Mouse (Mus musculus) erythroblast, adult 5-6 weeks (primary cell): Measurements from ENCODE around the gene Opn3. TPM values are rescaled to one million over a fixed set of nuclear protein-coding genes. Genes with fewer than 3 reads are reported as not detected.

Experiments used
- ATAC-seq: replicated peaks from 2 replicates; pipeline ENCODE4 v1.8.0; 2016; ENCODE audit warnings: moderate number of reproducible peaks, mild to moderate bottlenecking, moderate TSS enrichment, inconsistent platforms; ENCODE audit not compliant: poor library complexity, low FRiP score, severe bottlenecking
- total RNA-seq, 2 experiments: library from RNA; stranded (forward) in 1 of 2; stranded (reverse) in 1 of 2; fragments of 150-400 nt in 1 of 2; fragments of 200-764, 138-1000 nt in 1 of 2; gene quantifications; 2 replicates each; pipeline versions ENCODE4 v1.2.3 to v1.2.4; 2015 to 2017; ENCODE audit warnings: low replicate concordance in 2 of 2

The Opn3 gene
- total RNA-seq (2015; ENCODE audit: low replicate concordance) (not detected in 2 replicates), total RNA-seq (2017; ENCODE audit: low replicate concordance) (1.7 TPM in 1 of 2 replicates, not detected in the other)

DNA sequence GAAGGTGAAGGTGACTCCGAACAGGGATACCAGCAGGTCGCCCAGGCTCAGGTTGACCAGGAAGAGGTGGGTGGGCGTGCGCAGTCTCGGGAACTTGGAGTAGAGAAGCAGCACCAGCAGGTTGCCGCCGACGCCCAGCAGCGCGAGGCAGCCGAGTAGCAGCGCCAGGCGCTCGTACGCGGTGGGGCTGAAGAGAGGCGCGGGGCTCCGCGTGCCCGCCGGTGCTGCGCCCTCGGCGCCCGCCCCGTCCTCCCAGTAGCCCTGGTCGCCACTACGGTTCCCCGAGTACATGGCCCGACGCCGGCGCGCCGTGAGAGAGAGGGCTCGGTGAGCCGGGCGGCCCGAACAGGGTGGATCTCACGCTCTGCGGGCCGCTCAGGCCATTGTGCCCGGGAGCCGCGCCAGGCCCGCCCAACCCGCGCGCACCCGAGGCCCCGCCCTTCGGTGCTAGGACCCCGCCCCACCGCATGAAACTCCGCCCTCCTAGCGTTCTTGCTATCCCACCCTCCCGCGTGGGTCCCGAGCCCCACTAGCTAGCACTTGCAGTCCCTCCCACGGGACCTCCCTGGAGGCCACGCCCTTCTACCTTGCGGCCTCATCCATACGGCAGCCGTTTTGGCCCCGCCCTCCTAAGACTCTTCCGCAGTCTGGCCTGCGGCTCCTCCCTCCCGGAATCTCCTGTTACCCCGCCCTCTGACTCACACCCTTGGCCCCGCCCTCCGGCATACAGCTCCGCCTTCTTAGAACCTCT is at the start of gene Opn3, which contains the start of gene Chml:
Gene Opn3 (minus strand): TSS at position 531 of the 751 bp plus-strand sequence.
Gene Chml (minus strand): TSS at position 656 of the 751 bp plus-strand sequence.
- peak; percentile 94 for ATAC-seq

DNA sequence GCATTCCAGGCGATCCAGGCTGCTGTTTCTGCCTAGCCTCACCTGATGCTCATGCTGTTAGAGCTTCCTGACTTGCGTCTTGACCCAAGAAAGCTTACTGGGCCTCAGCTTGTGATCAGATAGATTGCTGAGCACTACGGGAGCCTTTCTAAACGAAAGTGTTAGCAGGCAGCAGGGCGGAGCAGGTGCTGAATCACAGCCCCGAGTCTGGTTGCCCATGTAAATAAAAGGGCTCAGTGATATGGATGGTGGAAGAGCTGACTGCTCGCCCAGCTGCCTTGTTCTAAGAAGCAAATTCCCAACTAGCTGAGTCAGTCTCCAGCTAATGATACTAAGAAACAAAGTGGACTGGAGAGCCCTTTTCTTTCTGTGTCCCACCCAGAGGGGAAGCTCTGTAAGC is 33.2 kb upstream of the Opn3 start:
- no peak for ATAC-seq

DNA sequence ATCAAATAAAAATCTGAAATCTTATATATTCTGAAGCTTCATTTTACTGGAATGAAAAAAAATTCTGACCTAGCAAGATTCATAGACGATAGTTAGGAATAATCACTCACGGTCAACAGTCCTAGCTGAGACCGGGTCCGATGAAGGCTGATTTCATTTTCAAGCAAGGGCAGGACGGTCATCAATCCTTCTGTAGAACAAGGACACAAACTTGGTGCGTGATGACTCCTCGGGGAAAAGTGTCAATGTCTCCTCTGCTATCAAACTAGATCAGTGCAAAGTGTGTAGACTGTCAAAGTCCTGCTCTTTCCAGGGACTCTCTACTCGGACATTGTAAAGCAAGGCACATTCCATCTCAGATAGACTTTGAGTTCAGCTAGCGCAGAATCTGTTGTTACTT is 24.3 kb upstream of the Opn3 start:
- no peak for ATAC-seq

DNA sequence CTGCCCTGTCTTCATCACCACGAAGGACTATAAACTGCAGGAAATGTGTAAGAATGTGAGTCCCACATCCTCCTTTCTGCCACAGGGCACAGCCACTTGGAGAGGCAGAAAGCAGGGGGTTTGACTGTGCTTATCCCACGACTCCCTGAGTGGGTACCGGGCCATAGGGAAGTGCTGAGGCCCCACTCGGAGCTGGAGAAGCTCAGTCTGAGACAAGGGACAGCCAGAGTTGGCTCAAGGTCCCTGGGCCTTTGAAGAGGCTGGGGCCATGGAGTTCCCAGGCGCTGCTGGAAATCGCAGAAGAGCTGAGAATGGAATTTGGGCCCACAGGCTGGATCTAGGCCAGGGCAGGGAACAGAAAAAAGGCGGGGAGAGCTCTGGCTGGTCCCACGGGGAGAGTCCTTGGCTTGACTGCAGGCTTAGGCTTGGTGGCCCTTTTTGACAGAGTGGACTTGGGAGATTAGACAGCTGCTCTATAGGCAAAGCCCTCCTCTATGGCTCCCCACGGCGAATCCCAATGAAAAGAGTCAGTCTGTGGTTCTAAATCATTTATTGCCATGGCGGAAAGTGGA is 19.8 kb upstream of the Opn3 start:
- ATAC-seq = no peak

DNA sequence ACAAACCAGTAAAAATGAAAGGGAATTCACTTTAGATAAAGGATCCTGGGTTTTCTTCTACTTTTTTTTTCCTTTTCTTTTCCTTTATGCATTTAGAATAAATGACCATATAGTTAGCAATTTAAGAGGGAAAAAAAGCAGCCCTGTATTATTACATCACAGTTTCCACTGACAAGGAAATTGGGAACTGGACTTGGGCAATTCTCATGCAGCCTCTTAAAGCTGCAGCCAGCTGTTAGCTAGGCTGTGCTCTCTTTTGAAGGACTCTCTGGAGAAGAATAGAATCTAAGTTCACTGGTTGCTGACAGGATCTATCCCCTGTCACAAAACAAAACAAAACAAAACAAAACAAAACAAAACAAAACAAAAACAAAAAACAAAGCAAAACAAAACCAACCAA is 15.4 kb upstream of the Opn3 start:
- no peak for ATAC-seq

DNA sequence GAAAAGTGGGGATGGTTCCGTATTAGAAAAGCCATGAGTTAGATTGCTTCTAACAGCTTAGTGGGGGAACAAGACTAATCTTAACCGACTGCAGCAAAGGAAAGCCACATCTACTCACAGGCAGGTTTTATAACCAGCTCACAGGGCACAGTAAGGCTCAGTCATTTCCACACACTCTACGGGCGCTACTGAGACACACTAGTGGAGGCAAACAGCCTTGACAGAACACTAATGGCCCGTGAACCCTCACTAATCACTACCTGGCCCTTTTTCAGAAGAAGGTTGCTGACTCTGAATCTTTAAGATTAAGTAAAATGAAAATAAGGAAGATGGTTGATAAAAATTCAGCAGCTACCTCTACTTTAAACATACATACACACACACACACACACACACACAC is 15.0 kb upstream of the Opn3 start:
- no peak for ATAC-seq

DNA sequence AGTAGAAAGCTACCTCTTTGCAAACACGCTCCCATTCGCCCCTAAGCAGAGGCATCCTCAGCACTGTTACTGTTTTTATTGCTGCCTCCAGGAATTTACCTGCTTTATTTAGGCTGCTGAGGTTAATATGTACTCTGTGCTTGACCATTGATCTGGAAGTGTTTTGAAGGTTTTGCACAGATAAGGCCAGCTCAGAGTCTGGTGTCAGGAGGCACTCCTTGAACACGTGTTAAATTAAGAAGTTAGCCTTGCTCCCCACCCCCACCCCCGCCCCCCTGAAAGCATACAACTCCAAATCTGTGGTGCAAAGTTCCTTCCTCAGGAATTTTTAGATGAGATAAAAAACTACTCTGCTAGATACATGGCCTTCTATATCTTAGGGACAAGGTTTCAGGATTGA is 8.6 kb upstream of the Opn3 start:
- ATAC-seq = no peak

DNA sequence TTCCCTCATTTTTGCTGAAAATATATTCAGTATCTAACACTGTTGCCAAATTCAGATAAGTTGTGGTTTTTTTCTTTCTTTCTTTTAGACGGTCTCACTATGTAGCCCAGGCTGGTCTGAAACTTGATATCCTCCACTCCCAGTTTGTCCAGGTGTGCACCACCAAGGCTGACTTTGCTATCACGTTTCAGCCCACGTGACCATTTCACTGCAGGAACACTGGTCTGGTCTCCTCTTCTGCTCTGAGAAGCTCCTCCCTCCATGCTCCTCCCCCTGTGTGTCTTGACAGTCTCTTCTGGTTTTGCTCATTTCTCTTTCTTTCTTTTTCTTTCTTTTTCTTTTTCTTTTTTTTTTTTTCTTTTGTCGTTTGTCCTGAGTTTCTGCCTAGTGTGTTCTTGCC is 7.2 kb upstream of the Opn3 start:
- ATAC-seq = no peak

DNA sequence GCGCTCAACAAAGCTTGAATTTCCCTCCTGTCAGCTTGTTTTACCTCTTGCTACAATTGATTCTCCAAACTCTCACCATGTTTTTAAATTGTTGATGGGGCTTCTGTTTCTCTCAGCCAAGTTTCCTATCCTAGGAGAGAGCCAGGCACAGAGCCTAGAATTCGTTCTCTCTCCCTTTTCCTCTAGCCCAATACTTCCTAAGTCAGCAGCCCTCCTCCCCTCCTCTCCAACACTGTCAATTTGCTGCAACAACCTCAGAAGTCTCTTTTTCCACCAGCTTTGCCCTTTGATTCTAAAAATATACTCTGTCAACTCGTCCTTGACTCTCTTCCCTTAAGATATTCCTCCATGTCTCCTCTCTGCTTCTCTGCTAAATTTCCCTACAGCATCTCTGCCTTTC is 6.8 kb upstream of the Opn3 start:
- ATAC-seq = no peak

DNA sequence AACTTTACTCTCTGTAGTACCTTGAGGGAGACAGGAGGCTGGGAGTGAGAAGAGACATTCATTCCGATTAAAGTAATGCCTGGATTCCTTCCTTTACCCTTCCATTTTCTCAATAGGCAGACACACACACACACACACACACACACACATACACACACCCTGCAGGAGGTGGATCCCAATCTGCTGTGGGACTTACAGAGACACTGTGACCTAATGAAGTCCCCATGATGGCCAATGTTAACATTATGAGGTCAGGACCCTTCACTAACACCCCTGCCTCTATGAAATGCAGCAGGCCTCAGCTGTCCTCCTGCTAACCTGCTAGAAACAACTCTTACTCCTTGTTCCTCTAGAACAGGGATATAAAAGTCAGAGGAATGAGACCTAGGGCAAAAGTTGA is 5.7 kb upstream of the Opn3 start, which contains the start of gene Wdr64:
Gene Wdr64 (plus strand): TSS at position 301 of the 400 bp plus-strand sequence.
- no peak for ATAC-seq

DNA sequence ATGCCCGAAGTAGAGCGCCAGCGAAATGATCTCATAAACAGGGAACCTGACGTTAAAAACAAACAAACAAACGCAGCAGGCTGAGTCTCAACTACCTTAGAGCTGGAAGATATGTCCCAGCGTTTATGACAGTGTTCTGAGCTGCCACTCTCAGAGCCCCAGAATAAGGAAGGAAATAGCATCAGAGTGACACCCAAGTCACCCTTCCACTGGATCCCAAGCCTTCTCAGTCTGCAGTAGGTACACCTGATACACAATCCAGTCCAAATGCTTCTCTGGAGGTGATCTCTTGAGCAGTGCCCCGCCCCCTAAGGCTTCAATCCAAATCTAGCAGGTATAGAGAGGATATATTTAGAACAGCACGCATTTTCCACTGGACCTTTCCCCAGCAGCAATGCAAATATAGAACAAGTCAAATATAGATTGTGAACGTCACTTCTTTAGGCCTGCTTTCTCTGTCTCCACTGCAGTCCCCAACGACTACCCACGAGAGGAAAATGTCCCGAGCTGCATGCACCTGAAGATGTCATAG is 919 bp upstream of the Opn3 start:
- no peak for ATAC-seq

DNA sequence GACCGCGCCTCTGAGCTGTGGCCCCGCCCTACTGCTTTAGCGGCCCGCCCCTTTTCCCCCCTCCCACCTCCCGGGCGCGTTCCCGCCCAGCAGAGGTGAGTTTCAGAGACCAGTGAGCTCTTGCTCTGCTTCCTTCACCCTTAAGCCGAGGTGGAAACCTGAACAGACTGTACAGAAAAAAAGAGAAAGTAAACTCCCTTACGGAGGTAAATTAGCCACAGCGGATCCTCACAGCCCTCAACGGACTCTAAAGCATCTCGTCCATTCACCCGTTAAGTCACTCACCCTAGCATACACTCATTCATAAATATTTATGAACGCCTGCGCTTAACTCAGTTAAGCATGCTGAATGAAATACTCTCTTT is 403 bp upstream of the Opn3 start:
- peak; percentile 32 for ATAC-seq

DNA sequence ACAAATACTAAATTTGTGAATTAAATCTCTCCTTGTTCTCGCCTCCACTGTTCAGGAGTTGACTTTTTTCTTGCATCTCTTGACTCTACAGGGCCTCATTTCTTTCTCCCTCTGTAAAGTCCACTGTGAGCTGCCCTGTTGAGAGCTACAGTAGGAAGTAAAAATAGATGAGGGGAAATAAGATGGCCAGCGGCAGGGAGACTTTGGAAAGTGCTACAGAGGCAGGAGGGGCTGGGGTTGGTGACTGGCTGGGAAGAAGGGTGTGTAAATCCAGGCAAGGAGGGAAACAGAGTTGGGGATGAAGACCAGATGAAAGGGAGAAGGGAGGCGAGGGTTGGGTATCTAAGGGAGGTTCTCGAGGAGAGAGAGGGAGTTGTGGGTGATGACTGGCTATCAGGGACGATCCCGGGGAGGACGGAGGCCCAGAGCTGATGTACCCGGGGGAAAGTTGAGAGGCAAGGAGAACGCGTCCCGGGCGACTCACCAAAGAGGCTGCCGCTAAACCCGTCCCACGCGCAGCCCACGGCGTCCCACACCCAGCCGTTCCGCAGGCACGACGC is 810 bp downstream of the Opn3 start:
- ATAC-seq = peak; percentile 4

DNA sequence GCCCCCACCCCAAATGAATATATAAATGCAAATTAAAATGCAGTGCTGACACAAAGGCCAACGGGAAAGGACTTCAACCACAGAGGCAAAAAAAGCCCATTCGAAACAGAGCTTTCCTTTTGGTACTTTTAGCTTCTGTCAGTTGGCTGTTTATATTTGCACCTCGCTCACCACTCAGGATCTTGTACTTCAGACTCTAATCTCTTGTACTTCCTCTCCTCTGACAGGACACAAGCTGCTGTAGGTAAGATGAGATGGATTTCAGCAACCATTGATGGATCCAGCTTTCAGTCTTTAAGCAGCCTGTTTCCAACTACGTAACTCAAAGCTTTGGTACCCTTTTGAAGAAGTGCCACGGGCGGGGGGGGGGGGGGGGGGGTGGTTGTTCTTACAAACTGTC is 11.6 kb downstream of the Opn3 start:
- ATAC-seq = no peak

DNA sequence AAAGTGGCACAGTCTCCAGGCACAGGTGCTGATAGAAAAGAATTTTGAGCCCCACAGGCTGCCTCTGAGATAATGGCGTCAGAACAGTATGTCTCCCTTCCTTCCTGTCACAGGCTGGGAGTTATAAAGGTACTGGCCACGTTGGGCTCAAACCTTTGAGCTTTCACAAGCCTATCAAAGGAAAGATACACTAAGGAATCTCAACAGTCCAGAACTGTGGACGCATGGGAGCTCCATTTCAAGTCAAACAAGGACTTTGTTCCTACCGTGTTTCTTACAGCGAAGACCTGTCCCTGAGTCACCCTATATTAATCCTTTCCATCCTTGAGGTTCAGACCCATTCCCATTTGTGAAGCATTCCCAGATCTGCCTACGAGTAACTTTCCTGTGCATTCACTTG is 15.1 kb downstream of the Opn3 start:
- no peak for ATAC-seq

DNA sequence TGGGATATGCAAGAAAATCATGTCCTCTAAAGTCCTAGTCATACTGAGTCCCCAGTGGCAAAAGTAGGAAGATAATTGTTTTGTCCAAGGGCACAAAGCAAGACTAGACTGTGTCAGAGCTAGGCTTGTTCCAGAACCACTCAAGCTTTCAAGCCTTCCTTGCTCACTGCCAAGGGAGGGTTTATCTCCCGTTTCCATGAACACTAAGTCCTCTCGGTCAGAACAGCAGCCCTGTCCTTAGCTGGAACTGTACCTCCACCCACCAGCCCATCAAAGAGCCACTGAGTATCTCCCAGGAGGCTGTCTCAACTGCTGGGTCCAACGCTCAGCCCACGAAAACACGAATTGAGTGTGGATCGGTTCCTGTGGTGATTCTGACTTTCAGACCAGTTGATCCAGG is 17.5 kb downstream of the Opn3 start:
- ATAC-seq = no peak

DNA sequence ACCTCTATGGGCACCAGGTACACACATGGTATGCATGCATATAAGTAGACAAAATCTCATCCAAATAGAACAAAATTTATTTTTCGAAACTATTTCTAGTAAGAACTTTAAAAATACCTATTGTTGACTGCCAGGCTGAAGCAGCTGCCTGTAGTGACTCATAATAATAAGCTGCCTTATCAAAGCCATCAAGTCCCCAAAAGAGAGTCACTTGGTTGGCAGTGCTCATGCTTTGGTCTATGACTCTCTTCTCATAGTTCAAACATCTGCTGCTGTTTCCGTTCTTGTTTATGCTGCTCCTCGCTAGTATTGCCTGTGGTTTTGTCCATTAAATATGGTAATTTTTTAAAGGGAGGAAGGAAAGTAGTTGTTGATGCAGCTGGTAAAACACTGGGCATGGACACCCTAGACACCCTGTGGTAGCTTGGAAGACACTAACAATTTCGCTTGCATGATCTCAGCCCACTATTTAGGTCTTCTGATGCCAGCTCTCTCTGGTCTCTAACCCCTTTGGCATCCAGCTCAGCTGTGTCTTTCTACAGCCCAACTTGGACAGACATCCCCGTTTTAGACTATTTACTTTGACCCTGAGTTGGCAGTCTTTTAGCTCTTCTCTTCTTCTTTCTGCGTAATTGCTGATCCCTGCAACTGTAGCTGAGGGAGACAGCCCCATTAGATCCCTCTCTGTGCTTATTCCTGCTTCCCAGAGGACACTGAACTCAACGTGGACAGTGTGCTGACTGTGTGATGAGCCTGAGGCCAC is 18.8 kb downstream of the Opn3 start:
- ATAC-seq = no peak

DNA sequence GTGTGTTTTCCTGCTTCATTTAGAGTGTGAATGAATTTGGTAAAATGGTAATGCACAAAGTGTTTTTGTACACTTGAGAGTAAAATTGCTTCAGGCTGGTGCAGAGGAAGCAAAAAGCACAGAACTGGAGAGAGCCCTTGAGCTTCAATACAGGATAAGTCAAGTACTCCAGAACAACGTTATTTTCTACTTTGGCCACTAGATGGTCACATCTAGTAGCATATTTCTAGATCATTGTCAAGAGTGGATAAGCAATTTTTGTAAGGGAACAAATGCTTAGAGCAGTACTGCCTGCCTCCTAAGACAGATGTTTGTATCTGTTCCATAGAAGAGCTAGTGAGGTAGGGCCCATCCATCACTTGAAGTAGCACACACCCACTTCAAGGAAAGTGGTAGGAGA is 20.9 kb downstream of the Opn3 start:
- no peak for ATAC-seq

DNA sequence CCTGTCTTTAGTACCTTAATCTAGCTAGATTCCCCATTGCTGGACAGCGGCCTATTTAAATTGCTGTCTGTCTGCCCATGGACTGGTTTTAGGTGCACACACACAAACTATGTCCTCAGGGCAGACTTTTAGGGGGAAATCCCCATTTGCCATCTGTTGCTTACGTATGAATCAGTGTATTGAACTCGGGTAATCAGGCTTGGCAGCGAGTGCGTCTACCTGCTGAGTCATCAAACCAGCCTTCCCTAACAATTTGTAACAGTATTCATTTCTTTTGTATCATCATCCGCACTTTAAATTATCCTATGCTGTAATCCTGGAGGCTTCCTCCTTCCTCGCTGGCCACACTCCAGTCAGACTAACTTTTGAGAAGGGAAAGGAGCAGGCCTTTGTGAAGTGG is 22.5 kb downstream of the Opn3 start:
- ATAC-seq = no peak

DNA sequence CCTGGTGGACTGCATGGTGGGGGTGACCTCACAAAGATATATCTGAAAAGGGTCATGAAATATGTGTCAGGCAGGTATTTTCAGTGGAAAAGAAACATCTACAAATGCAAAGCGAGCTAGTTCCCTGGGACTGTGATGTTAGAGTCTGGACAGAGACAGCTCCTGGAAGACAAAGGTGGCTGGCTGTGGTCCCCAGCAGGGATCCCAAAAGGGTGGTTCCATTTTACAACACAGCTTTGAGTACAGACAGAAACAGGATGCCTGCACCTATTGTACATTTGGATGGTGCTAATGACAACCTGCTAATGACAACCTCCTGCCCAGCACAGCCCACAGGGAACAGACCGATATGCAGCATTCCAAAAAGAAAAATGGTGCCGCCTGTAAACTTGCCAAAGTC is 23.1 kb downstream of the Opn3 start:
- ATAC-seq = no peak
